Mouse (Mus musculus) bone marrow, adult 2 months (tissue): ENCODE data around the gene Myl7.

Experiments used
- CTCF ChIP-seq: fragments of 200-500 bp; IDR thresholded peaks from 2 replicates; pipeline ENCODE4 v1.5.1; 2011; ENCODE audit warnings: low read length, control low read depth; ENCODE audit not compliant: control insufficient read depth, insufficient read depth
- POLR2A ChIP-seq: fragments of 200-500 bp; IDR thresholded peaks from 2 replicates; pipeline ENCODE4 v1.6.1; 2011; ENCODE audit warnings: low read depth, mild to moderate bottlenecking, control low read depth, low read length, borderline replicate concordance; ENCODE audit not compliant: control insufficient read depth

GRCm38 (mm10) chr11:5872707-5873106 lies 25.9 kb downstream of the Myl7 start:
- no peak for TF ChIP-seq CTCF
- no peak for TF ChIP-seq POLR2A
